Mouse (Mus musculus) heart, embryonic 14.5 days (tissue): ENCODE results near the gene Slc20a1. TPM values are rescaled to one million over a fixed set of nuclear protein-coding genes. Genes with fewer than 3 reads are reported as not detected.

Experiments
- ATAC-seq: fragments of 200-750 bp; cut with Nextera tagmentation; 2 replicates; pipeline ENCODE4 v1.8.0; 2017; ENCODE audit warnings: low read depth, moderate TSS enrichment; ENCODE audit not compliant: insufficient number of reproducible peaks, insufficient read depth, low FRiP score
- H3K27ac ChIP-seq, 2 experiments: fragments of 200-500 bp in 1 of 2; fragments of 300-500 bp in 1 of 2; sonication (generic) in 1 of 2; replicated peaks in 1 of 2; 2 replicates each; pipeline ENCODE4 v1.5.1; 2012 to 2014; ENCODE audit warnings: low read depth in 2 of 2, low read length in 2 of 2, control low read depth in 1 of 2, mild to moderate bottlenecking in 1 of 2, mixed read lengths in 1 of 2; ENCODE audit not compliant: control insufficient read depth in 1 of 2, insufficient read depth in 1 of 2
- H3K27me3 ChIP-seq: fragments of 300-500 bp; sonication (generic); 2 replicates; pipeline ENCODE4 v1.6.1; 2014; ENCODE audit warnings: mild to moderate bottlenecking, low read length, control low read depth; ENCODE audit not compliant: control insufficient read depth, insufficient read depth
- H3K36me3 ChIP-seq: fragments of 300-500 bp; sonication (generic); 2 replicates; pipeline ENCODE4 v1.6.1; 2014; ENCODE audit warnings: mild to moderate bottlenecking, control low read depth, low read length, mixed read lengths; ENCODE audit not compliant: control insufficient read depth, insufficient read depth
- H3K4me1 ChIP-seq, 2 experiments: fragments of 200-500 bp in 1 of 2; fragments of 300-500 bp in 1 of 2; sonication (generic) in 1 of 2; 2 replicates each; pipeline ENCODE4 v1.6.1; 2012 to 2014; ENCODE audit warnings: low read length in 2 of 2, control low read depth in 1 of 2, mixed read lengths in 1 of 2; ENCODE audit not compliant: control insufficient read depth in 2 of 2, insufficient read depth in 2 of 2
- H3K4me2 ChIP-seq: fragments of 300-500 bp; sonication (generic); 2 replicates; pipeline ENCODE4 v1.6.1; 2014; ENCODE audit warnings: mild to moderate bottlenecking, low read length
- H3K4me3 ChIP-seq, 2 experiments: fragments of 200-500 bp in 1 of 2; fragments of 300-500 bp in 1 of 2; sonication (generic) in 1 of 2; 2 replicates each; pipeline ENCODE4 v1.5.1; 2012 to 2014; ENCODE audit warnings: low read length in 2 of 2, mild to moderate bottlenecking in 2 of 2, control low read depth in 1 of 2, low read depth in 1 of 2, moderate library complexity in 1 of 2; ENCODE audit not compliant: control insufficient read depth in 1 of 2, insufficient read depth in 1 of 2
- H3K9ac ChIP-seq: fragments of 300-500 bp; sonication (generic); 2 replicates; pipeline ENCODE4 v1.6.1; 2014; ENCODE audit warnings: mild to moderate bottlenecking, low read length
- H3K9me3 ChIP-seq: fragments of 300-500 bp; sonication (generic); 2 replicates; pipeline ENCODE4 v1.6.1; 2016; ENCODE audit warnings: low read length, control low read depth; ENCODE audit not compliant: control insufficient read depth
- WGBS: fragments of 180-500 bp; shearing (Covaris S2); extraction: QIAGEN DNeasy Blood & Tissue Kit; methylation state at CpG from one replicate; pipeline ENCODE4 v1.1.7; 2014; 5-methylcytosine and 5-hydroxymethylcytosine counted together
- polyA plus RNA-seq: library from polyadenylated mRNA; unstranded; fragments of >200 nt; fragmentation: Nextera tagmentation; extraction: Ambion mirVana; gene quantifications from 2 replicates; pipeline ENCODE4 v1.2.1, GENCODE M21; 2014

Slc20a1 gene
- polyA plus RNA-seq, 1 experiment from 2014 or later: 21.6 TPM

GRCm38 (mm10) chr2:129258475-129259211 is 60.1 kb downstream of the Slc20a1 start:
- no peak for ATAC-seq
- no peaks in the 10 kb centered on the region for H3K27me3 ChIP-seq
- no peaks in the 10 kb centered on the region for H3K9me3 ChIP-seq
- H3K4me3 ChIP-seq: no peak overlapping the region
- H3K4me1 ChIP-seq: no peaks in the 10 kb centered on the region; a peak in 1 of 4 replicates
- no peak overlapping the region for H3K27ac ChIP-seq
- H3K9ac ChIP-seq: no peak overlapping the region
- H3K36me3 ChIP-seq: no peaks in the 10 kb centered on the region
- H3K4me2 ChIP-seq: no peak overlapping the region
- 31% methylated on average over 7 of the region's 7 CpGs for WGBS

- Histone ChIP-seq H3K4me2 (no peak overlapping the region), H3K9me3 (no peaks in the 10 kb centered on the region), H3K4me3 (no peak overlapping the region), H3K4me1 (no peaks in the 10 kb centered on the region; a peak in 1 of 4 replicates), H3K27ac (no peak overlapping the region), H3K36me3 (no peaks in the 10 kb centered on the region), H3K9ac (no peak overlapping the region), H3K27me3 (no peaks in the 10 kb centered on the region)
- 49% methylated on average over 3 of the region's 3 CpGs for WGBS
- no peak for ATAC-seq
These were observed 62.1 kb downstream of the Slc20a1 start for GRCm38 (mm10) chr2:129260646-129261045.

Other genes with a start within 250 kb of the Slc20a1 start
- 1.2 and 2.5 TPM in 2 replicates for gene Zc3h6, start 231.4 kb upstream of the Slc20a1 start, polyA plus RNA-seq
- gene Gm10762, start 231.0 kb upstream of the Slc20a1 start, polyA plus RNA-seq: 12.2 and 12.7 TPM in 2 replicates
- gene Vinac1, start 150.6 kb upstream of the Slc20a1 start, polyA plus RNA-seq: 0.05 and 0.09 TPM in 2 replicates
- 9.2 and 10.7 TPM in 2 replicates for gene Ttl, start 132.8 kb upstream of the Slc20a1 start, polyA plus RNA-seq
- gene Polr1b, start 97.8 kb upstream of the Slc20a1 start, polyA plus RNA-seq: 12.1 and 14.0 TPM in 2 replicates
- gene Chchd5, start 69.1 kb upstream of the Slc20a1 start, polyA plus RNA-seq: 20.9 and 23.8 TPM in 2 replicates
- 42.8 and 45.2 TPM in 2 replicates for gene Ckap2l, start 98.4 kb downstream of the Slc20a1 start, polyA plus RNA-seq
- gene Il1a, start 111.2 kb downstream of the Slc20a1 start, polyA plus RNA-seq: 0.11 and 0.31 TPM in 2 replicates
- 0.24 and 0.39 TPM in 2 replicates for gene Il1b, start 172.4 kb downstream of the Slc20a1 start, polyA plus RNA-seq